In the genomic region with DNA sequence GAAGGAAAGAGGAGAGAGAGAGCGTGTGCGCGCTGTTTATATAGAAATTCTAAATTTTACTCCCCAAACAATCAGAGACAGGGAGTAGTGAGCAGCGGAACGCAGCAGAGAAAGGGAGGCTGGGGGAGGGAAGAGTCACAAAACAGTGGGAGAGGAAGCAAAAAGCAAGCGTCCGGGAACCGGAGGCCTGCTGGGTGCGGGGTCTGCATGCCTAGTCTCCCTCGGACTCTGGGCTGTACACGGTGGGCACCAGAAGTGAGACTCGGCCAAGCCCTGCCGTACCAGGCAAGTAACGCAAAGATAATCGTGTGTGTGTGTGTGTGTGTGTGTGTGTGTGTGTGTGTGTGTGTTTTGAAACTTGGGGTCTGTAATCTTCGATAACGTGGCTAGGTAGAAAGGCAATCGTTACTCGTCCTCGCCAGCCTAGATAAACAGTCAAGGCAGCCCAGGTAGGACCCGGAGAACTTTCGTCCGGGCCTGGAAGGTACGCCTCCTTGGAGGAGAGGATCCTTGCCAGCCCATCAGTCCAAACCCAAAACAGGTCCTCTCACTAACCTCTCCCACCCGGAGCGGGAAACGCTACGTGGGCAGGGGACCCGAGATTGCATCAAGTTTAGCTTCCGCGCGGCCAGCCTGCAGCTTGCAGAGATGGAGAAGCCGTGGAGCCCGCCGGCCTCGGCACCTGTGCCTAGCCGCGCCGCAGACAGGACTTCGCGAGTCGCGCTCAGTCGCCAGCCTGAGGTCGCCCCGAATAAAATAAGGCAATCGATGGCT, we compare ENCODE assay signal across 8 mouse cellular contexts. TPM values are rescaled to one million over a fixed set of nuclear protein-coding genes. Genes with fewer than 3 reads are reported as not detected.
DNase-seq lines count a peak whose midpoint lies in the region; TF ChIP-seq lines count a peak whose summit lies in the region.

No protein-coding gene starts in this region.

- intact Hi-C loops in heart, postnatal 36 days (cut with DNase I): loop anchor here (5.0 to 10.0 kb wide), 7 partner anchors 280 to 1155 kb away; a partner anchor contains a TSS
- intact Hi-C loops in left cerebral cortex, postnatal 4 days (cut with DNase I): loop anchor here (5.0 to 10.0 kb wide), 5 partner anchors 242 to 1642 kb away; no protein-coding TSS in a partner anchor

- no peak for TF ChIP-seq POLR2A in olfactory bulb, adult 2 months (IDR thresholded peaks at IDR 0.05; ENCODE audit: insufficient read depth, low read depth, low read length)

- peak overlapping the region; percentile 78 for H3K4me3 ChIP-seq in olfactory bulb, adult 2 months (ENCODE audit: insufficient read depth, low read depth, low read length)

- peak; percentile 59 to 75 for DNase-seq in left cerebral cortex, adult 18-20 months (ENCODE audit: low spot score in 2 of 2)
- DNase-seq in left cerebral cortex, adult 11 months (ENCODE audit: low spot score): no peak
- peak; percentile 36 for DNase-seq in R1 (ENCODE audit: low read depth, low spot score)
- DNase-seq in embryo, embryonic 10 days (ENCODE audit: low spot score): peak; percentile 36
- DNase-seq in heart, postnatal 36 days: peak; percentile 26 to 43
- DNase-seq in left cerebral cortex, postnatal 4 days: peak; percentile 62
- DNase-seq in c-Kit-positive CD71-positive TER-119-positive erythroid progenitor cells, embryonic 14.5 days (ENCODE audit: low spot score): no peak

- WGBS in olfactory bulb, adult 2 months: under 1% methylated on average over 47 of the region's 47 CpGs

- H3K27ac ChIP-seq in olfactory bulb, adult 2 months (ENCODE audit: insufficient read depth, low read depth, low read length): peak overlapping the region; percentile 92

- no peak for TF ChIP-seq CTCF in olfactory bulb, adult 2 months (IDR thresholded peaks at IDR 0.05; ENCODE audit: insufficient read depth, low read depth, low read length)

- peaks cover 12% of the 10 kb centered on the region for H3K4me1 ChIP-seq in olfactory bulb, adult 2 months (ENCODE audit: control insufficient read depth, insufficient read depth, low read length)

RNA-seq across cellular contexts. Expression of a gene that starts 3.2 kb away (rescaled TPM):
- 100 to 1,000 TPM; 113 to 124 TPM for total RNA-seq in left cerebral cortex, adult 18-20 months (2021)
- total RNA-seq in heart, postnatal 36 days (2021): 1 to 10 TPM; 3.8 to 4.1 TPM
- total RNA-seq in left cerebral cortex, postnatal 4 days (2021): 100 to 1,000 TPM; 214 to 215 TPM
- not detected in 2 replicates for polyA plus RNA-seq in olfactory bulb, adult 2 months (2012; ENCODE audit: insufficient read depth, insufficient read length, low replicate concordance, missing spikeins)

Comparison
In these comparisons a context has a peak if more than half of its experiments do, and no peak if none do; other contexts are left out.
1. DNase-seq: peak in left cerebral cortex, adult 18-20 months (2 of 2), R1 (single experiment), embryo, embryonic 10 days (single experiment), heart, postnatal 36 days (2 of 2) and left cerebral cortex, postnatal 4 days (single experiment); none in left cerebral cortex, adult 11 months (single experiment) and c-Kit-positive CD71-positive TER-119-positive erythroid progenitor cells, embryonic 14.5 days (single experiment).
2. RNA of a gene that starts 3.2 kb away (total RNA-seq): 214 to 215 TPM in left cerebral cortex, postnatal 4 days and 113 to 124 TPM in left cerebral cortex, adult 18-20 months; 3.8 to 4.1 TPM in heart, postnatal 36 days; every median in the first group is over 10 times any median in the second.